Mouse (Mus musculus): ENCODE data around the gene Prdm16. TPM values are rescaled to one million over a fixed set of nuclear protein-coding genes. Genes with fewer than 3 reads are reported as not detected.

Prdm16 gene
- total RNA-seq, 1 experiment, result 3.1 TPM

GRCm38 (mm10) chr4:154450441-154450840 lies 186.2 kb downstream of the Prdm16 start:
- Histone ChIP-seq H3K9ac (ENCODE audit: insufficient read depth, low read depth, low read length, poor library complexity, severe bottlenecking) (no peak overlapping the region), H3K4me1 (ENCODE audit: control insufficient read depth in 2 of 2, insufficient read depth in 2 of 2, low read length in 2 of 2, poor library complexity in 1 of 2) (peaks cover 0 to 8% of the 10 kb centered on the region in 2 experiments; a peak in 1 of 4 replicates), H3K36me3 (ENCODE audit: control insufficient read depth, insufficient read depth, low read length, poor library complexity, severe bottlenecking) (no peaks in the 10 kb centered on the region), H3K4me3 (ENCODE audit: insufficient read depth in 1 of 2, low read depth in 1 of 2, low read length in 2 of 2, poor library complexity in 1 of 2, severe bottlenecking in 1 of 2) (no peak overlapping the region), H3K27ac (ENCODE audit: insufficient read depth, low read depth, low read length, poor library complexity, severe bottlenecking) (no peak overlapping the region), H3K9me3 (ENCODE audit: control insufficient read depth, insufficient read depth, low read depth, low read length) (no peaks in the 10 kb centered on the region)
- TF ChIP-seq HCFC1 (IDR thresholded peaks at IDR 0.05; ENCODE audit: borderline replicate concordance, insufficient read depth, low read length) (no peak), CHD2 (IDR thresholded peaks at IDR 0.05; ENCODE audit: low read depth, low read length) (no peak), MAFK (IDR thresholded peaks at IDR 0.05; ENCODE audit: insufficient read depth, low read depth, low read length) (no peak)
- no peak for DNase-seq (ENCODE audit: low read depth, low spot score)
- in situ Hi-C loops (cut with MboI; ENCODE audit: low sequenced_read_pairs in 2 of 2, unreplicated experiment in 2 of 2), result no loop called here

- H3K4me3 ChIP-seq (ENCODE audit: insufficient read depth in 1 of 2, low read depth in 1 of 2, low read length in 2 of 2, poor library complexity in 1 of 2, severe bottlenecking in 1 of 2), result no peak overlapping the region
- H3K27ac ChIP-seq (ENCODE audit: insufficient read depth, low read depth, low read length, poor library complexity, severe bottlenecking), result no peak overlapping the region
- no peaks in the 10 kb centered on the region for H3K9me3 ChIP-seq (ENCODE audit: control insufficient read depth, insufficient read depth, low read depth, low read length)
- peaks cover 0 to 8% of the 10 kb centered on the region in 2 experiments; a peak in 1 of 4 replicates for H3K4me1 ChIP-seq (ENCODE audit: control insufficient read depth in 2 of 2, insufficient read depth in 2 of 2, low read length in 2 of 2, poor library complexity in 1 of 2)
- in situ Hi-C loops (cut with MboI; ENCODE audit: low sequenced_read_pairs in 2 of 2, unreplicated experiment in 2 of 2), result no loop called here
- H3K9ac ChIP-seq (ENCODE audit: insufficient read depth, low read depth, low read length, poor library complexity, severe bottlenecking), result no peak overlapping the region
- no peaks in the 10 kb centered on the region for H3K36me3 ChIP-seq (ENCODE audit: control insufficient read depth, insufficient read depth, low read length, poor library complexity, severe bottlenecking)
- no peak for DNase-seq (ENCODE audit: low read depth, low spot score)
- no peak for TF ChIP-seq ZNF384 (IDR thresholded peaks at IDR 0.05; ENCODE audit: low read depth, low read length)
- no peak for TF ChIP-seq HCFC1 (IDR thresholded peaks at IDR 0.05; ENCODE audit: borderline replicate concordance, insufficient read depth, low read length)
- no peak for TF ChIP-seq ZC3H11A (IDR thresholded peaks at IDR 0.05; ENCODE audit: borderline replicate concordance, low read depth, low read length)
- no peak for TF ChIP-seq MAFK (IDR thresholded peaks at IDR 0.05; ENCODE audit: insufficient read depth, low read depth, low read length)
Measured at GRCm38 (mm10) chr4:154450036-154450435, 186.6 kb downstream of the Prdm16 start.

DNA sequence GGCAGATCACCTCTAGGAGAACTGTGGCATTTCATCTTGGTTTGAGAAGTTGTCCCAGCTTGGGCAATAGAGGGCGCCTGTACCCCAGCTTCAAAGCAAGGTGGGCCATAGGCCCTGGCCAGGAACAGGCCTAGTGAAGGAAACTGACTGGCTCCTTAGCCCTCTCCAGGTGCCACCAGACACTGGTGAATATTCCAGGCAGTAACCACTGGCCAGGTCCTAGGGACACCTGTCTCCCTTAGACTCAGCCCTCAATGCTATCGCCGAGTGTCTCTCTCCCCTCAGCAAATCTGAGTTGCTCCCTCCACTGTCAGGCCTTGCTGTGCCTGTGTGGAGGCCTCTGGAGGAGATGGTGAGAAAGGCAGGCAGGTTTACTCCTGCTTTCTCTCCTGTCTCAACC lies 187.3 kb downstream of the Prdm16 start:
- no peaks in the 10 kb centered on the region for H3K36me3 ChIP-seq (ENCODE audit: control insufficient read depth, insufficient read depth, low read length, poor library complexity, severe bottlenecking)
- no peak overlapping the region for H3K4me3 ChIP-seq (ENCODE audit: insufficient read depth in 1 of 2, low read depth in 1 of 2, low read length in 2 of 2, poor library complexity in 1 of 2, severe bottlenecking in 1 of 2)
- no peak overlapping the region for H3K27ac ChIP-seq (ENCODE audit: insufficient read depth, low read depth, low read length, poor library complexity, severe bottlenecking)
- H3K4me1 ChIP-seq (ENCODE audit: control insufficient read depth in 2 of 2, insufficient read depth in 2 of 2, low read length in 2 of 2, poor library complexity in 1 of 2), result peaks cover 0 to 8% of the 10 kb centered on the region in 2 experiments; a peak in 1 of 4 replicates
- H3K9ac ChIP-seq (ENCODE audit: insufficient read depth, low read depth, low read length, poor library complexity, severe bottlenecking), result no peak overlapping the region
- no peaks in the 10 kb centered on the region for H3K9me3 ChIP-seq (ENCODE audit: control insufficient read depth, insufficient read depth, low read depth, low read length)
- in situ Hi-C loops (cut with MboI; ENCODE audit: low sequenced_read_pairs in 2 of 2, unreplicated experiment in 2 of 2), result no loop called here
- no peak for DNase-seq (ENCODE audit: low read depth, low spot score)
- TF ChIP-seq MAFK (IDR thresholded peaks at IDR 0.05; ENCODE audit: insufficient read depth, low read depth, low read length) (no peak), ZNF384 (IDR thresholded peaks at IDR 0.05; ENCODE audit: low read depth, low read length) (no peak)

DNA sequence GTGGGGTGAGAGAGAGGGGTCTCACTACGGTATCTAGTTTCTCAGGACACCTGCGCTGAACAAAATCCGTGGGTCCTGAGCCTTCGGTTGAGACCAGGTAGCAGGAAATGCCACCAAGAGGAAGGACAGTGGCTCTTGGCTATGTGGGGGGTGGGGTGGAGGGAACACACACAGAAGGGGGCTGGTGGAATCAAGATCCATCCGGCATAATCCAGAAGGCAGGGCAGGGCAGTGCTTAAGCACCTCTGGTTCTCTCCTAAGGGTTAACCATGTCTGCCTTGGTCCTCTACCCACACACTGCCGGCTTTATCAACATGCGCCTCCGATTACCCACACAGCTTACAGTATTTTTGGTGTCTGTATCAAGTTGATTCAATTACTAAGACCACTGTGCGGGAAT lies 191.0 kb downstream of the Prdm16 start:
- Histone ChIP-seq H3K36me3 (ENCODE audit: control insufficient read depth, insufficient read depth, low read length, poor library complexity, severe bottlenecking) (no peaks in the 10 kb centered on the region), H3K4me3 (ENCODE audit: insufficient read depth in 1 of 2, low read depth in 1 of 2, low read length in 2 of 2, poor library complexity in 1 of 2, severe bottlenecking in 1 of 2) (no peak overlapping the region), H3K9ac (ENCODE audit: insufficient read depth, low read depth, low read length, poor library complexity, severe bottlenecking) (no peak overlapping the region), H3K9me3 (ENCODE audit: control insufficient read depth, insufficient read depth, low read depth, low read length) (no peaks in the 10 kb centered on the region), H3K27ac (ENCODE audit: insufficient read depth, low read depth, low read length, poor library complexity, severe bottlenecking) (no peak overlapping the region), H3K4me1 (ENCODE audit: control insufficient read depth in 2 of 2, insufficient read depth in 2 of 2, low read length in 2 of 2, poor library complexity in 1 of 2) (peaks cover 0 to 8% of the 10 kb centered on the region in 2 experiments; a peak in 1 of 4 replicates)
- in situ Hi-C loops (cut with MboI; ENCODE audit: low sequenced_read_pairs in 2 of 2, unreplicated experiment in 2 of 2), result no loop called here
- no peak for DNase-seq (ENCODE audit: low read depth, low spot score)
- TF ChIP-seq CHD2 (IDR thresholded peaks at IDR 0.05; ENCODE audit: low read depth, low read length), result no peak
- no peak for TF ChIP-seq HCFC1 (IDR thresholded peaks at IDR 0.05; ENCODE audit: borderline replicate concordance, insufficient read depth, low read length)
- no peak for TF ChIP-seq ZC3H11A (IDR thresholded peaks at IDR 0.05; ENCODE audit: borderline replicate concordance, low read depth, low read length)
- no peak for TF ChIP-seq ZNF384 (IDR thresholded peaks at IDR 0.05; ENCODE audit: low read depth, low read length)
- TF ChIP-seq MAFK (IDR thresholded peaks at IDR 0.05; ENCODE audit: insufficient read depth, low read depth, low read length), result no peak

GRCm38 (mm10) chr4:154442645-154443304 lies 193.9 kb downstream of the Prdm16 start:
- no peak overlapping the region for H3K4me3 ChIP-seq (ENCODE audit: insufficient read depth in 1 of 2, low read depth in 1 of 2, low read length in 2 of 2, poor library complexity in 1 of 2, severe bottlenecking in 1 of 2)
- H3K27ac ChIP-seq (ENCODE audit: insufficient read depth, low read depth, low read length, poor library complexity, severe bottlenecking), result no peak overlapping the region
- TF ChIP-seq ZNF384 (IDR thresholded peaks at IDR 0.05; ENCODE audit: low read depth, low read length), result no peak
- no peak for TF ChIP-seq ZC3H11A (IDR thresholded peaks at IDR 0.05; ENCODE audit: borderline replicate concordance, low read depth, low read length)
- no peak for TF ChIP-seq CHD2 (IDR thresholded peaks at IDR 0.05; ENCODE audit: low read depth, low read length)
- in situ Hi-C loops (cut with MboI; ENCODE audit: low sequenced_read_pairs in 2 of 2, unreplicated experiment in 2 of 2), result no loop called here
- no peaks in the 10 kb centered on the region for H3K36me3 ChIP-seq (ENCODE audit: control insufficient read depth, insufficient read depth, low read length, poor library complexity, severe bottlenecking)
- no peak overlapping the region for H3K9ac ChIP-seq (ENCODE audit: insufficient read depth, low read depth, low read length, poor library complexity, severe bottlenecking)
- no peaks in the 10 kb centered on the region for H3K9me3 ChIP-seq (ENCODE audit: control insufficient read depth, insufficient read depth, low read depth, low read length)
- H3K4me1 ChIP-seq (ENCODE audit: control insufficient read depth in 2 of 2, insufficient read depth in 2 of 2, low read length in 2 of 2, poor library complexity in 1 of 2), result peaks cover 0 to 12% of the 10 kb centered on the region in 2 experiments; a peak in 1 of 4 replicates
- no peak for DNase-seq (ENCODE audit: low read depth, low spot score)
